ENCODE assay signal across 14 mouse cellular contexts in genomic region chr17:49172800-49173150, GRCm38 (mm10).
DNase-seq lines count a peak whose midpoint lies in the region; ATAC-seq lines count a peak whose summit lies in the region.
"Had no signal": no experiment of that assay in that cellular context is flagged by ENCODE, and none has a peak within 500 bp of the region (broad histone marks: within the 10 kb centered on the region; RNA-seq: fewer than 3 reads in every experiment).

No protein-coding gene starts in this region.

- H3K9ac ChIP-seq in hindbrain, embryonic 12.5 days = no peak overlapping the region
- no peak overlapping the region for H3K9ac ChIP-seq in hindbrain, embryonic 11.5 days (ENCODE audit: low read depth, low read length)
- H3K9ac ChIP-seq in embryonic facial prominence, embryonic 14.5 days (ENCODE audit: low read depth, low read length) = no peak overlapping the region
- H3K9ac ChIP-seq: heart, embryonic 12.5 days; lung, embryonic 15.5 days had no signal

- DNase-seq in hindbrain, embryonic 11.5 days (ENCODE audit: low spot score) = no peak
- no peak for DNase-seq in embryonic facial prominence, embryonic 14.5 days (ENCODE audit: low spot score)
- DNase-seq in thymus, postnatal 0 days (ENCODE audit: low spot score) = peak; percentile 27
- no peak for DNase-seq in cerebellum, adult 9-11 months
- DNase-seq in kidney, adult 8-10 months = no peak
- DNase-seq: adrenal gland, adult 2 months; cerebellum, postnatal 36 days; liver had no signal

- H3K9me3 ChIP-seq in hindbrain, embryonic 12.5 days (replicated peaks) = no peaks in the 10 kb centered on the region
- H3K9me3 ChIP-seq in hindbrain, embryonic 11.5 days (ENCODE audit: control insufficient read depth, low read length) = no peaks in the 10 kb centered on the region
- no peaks in the 10 kb centered on the region for H3K9me3 ChIP-seq in embryonic facial prominence, embryonic 14.5 days (ENCODE audit: control insufficient read depth, low read length)
- H3K9me3 ChIP-seq: heart, embryonic 12.5 days; intestine, embryonic 15.5 days; lung, embryonic 15.5 days had no signal

- peaks cover 25% of the 10 kb centered on the region for H3K27me3 ChIP-seq in hindbrain, embryonic 12.5 days
- H3K27me3 ChIP-seq in hindbrain, embryonic 11.5 days (ENCODE audit: control insufficient read depth, insufficient read depth, low read length) = 0 out of 2 replicates have a peak, but pooled peaks cover 2% of the 10 kb centered on the region
- H3K27me3 ChIP-seq in embryonic facial prominence, embryonic 14.5 days (replicated peaks; ENCODE audit: control insufficient read depth, insufficient read depth, low read length) = peaks cover 3% of the 10 kb centered on the region; the same call in 1 of the 2 replicates

- peaks cover 14% of the 10 kb centered on the region for H3K4me1 ChIP-seq in hindbrain, embryonic 12.5 days
- no peaks in the 10 kb centered on the region; the same call in 1 of the 2 replicates for H3K4me1 ChIP-seq in hindbrain, embryonic 11.5 days (replicated peaks; ENCODE audit: control insufficient read depth, insufficient read depth, low read length)
- H3K4me1 ChIP-seq in embryonic facial prominence, embryonic 14.5 days (ENCODE audit: control insufficient read depth, insufficient read depth, low read length) = peaks cover 7% of the 10 kb centered on the region; the same call in 1 of the 2 replicates

- ATAC-seq in hindbrain, embryonic 12.5 days (ENCODE audit: low FRiP score) = peak; percentile 19; the same call in 1 of the 2 replicates
- ATAC-seq in hindbrain, embryonic 11.5 days (ENCODE audit: low FRiP score) = no peak
- ATAC-seq in embryonic facial prominence, embryonic 14.5 days (ENCODE audit: low read depth) = 0 out of 2 replicates have a peak, but pooled peaks have one; percentile 41
- ATAC-seq in megakaryocyte progenitor cell, adult 5-6 weeks (replicated peaks; ENCODE audit: poor library complexity) = peak; percentile 35
- ATAC-seq in cerebellum, adult (ENCODE audit: insufficient number of reproducible peaks, low FRiP score, low TSS enrichment) = no peak
- ATAC-seq: intestine, embryonic 15.5 days had no signal

- H3K36me3 ChIP-seq in hindbrain, embryonic 12.5 days = no peaks in the 10 kb centered on the region
- no peaks in the 10 kb centered on the region for H3K36me3 ChIP-seq in hindbrain, embryonic 11.5 days (ENCODE audit: control insufficient read depth, insufficient read depth, low read length)
- no peaks in the 10 kb centered on the region for H3K36me3 ChIP-seq in embryonic facial prominence, embryonic 14.5 days (ENCODE audit: control insufficient read depth, insufficient read depth, low read length)
- H3K36me3 ChIP-seq: heart, embryonic 12.5 days; intestine, embryonic 15.5 days; lung, embryonic 15.5 days had no signal

- no peak overlapping the region for H3K4me3 ChIP-seq in hindbrain, embryonic 12.5 days
- no peak overlapping the region for H3K4me3 ChIP-seq in hindbrain, embryonic 11.5 days (ENCODE audit: low read depth, low read length)
- H3K4me3 ChIP-seq in embryonic facial prominence, embryonic 14.5 days (ENCODE audit: low read depth, low read length) = no peak overlapping the region
- H3K4me3 ChIP-seq: intestine, embryonic 15.5 days; lung, embryonic 15.5 days had no signal

- no peak overlapping the region for H3K4me2 ChIP-seq in hindbrain, embryonic 12.5 days (replicated peaks)
- H3K4me2 ChIP-seq in hindbrain, embryonic 11.5 days (replicated peaks; ENCODE audit: low read depth, low read length) = no peak overlapping the region
- 0 out of 2 replicates have a peak overlapping the region, but pooled peaks have one; percentile 71 for H3K4me2 ChIP-seq in embryonic facial prominence, embryonic 14.5 days (ENCODE audit: low read depth, low read length)

- no peak overlapping the region for H3K27ac ChIP-seq in hindbrain, embryonic 12.5 days
- no peak overlapping the region for H3K27ac ChIP-seq in hindbrain, embryonic 11.5 days (ENCODE audit: low read depth, low read length)
- no peak overlapping the region for H3K27ac ChIP-seq in embryonic facial prominence, embryonic 14.5 days (replicated peaks; ENCODE audit: low read depth, low read length)
- H3K27ac ChIP-seq: intestine, embryonic 15.5 days; lung, embryonic 15.5 days had no signal

- 55% methylated on average over 8 of the region's 8 CpGs for WGBS in hindbrain, embryonic 12.5 days
- 65% methylated on average over 8 of the region's 8 CpGs for WGBS in hindbrain, embryonic 11.5 days
- 49% methylated on average over 8 of the region's 8 CpGs for WGBS in embryonic facial prominence, embryonic 14.5 days

Comparison
In these comparisons a context has a peak if more than half of its experiments do, and no peak if none do; other contexts are left out.
1. ATAC-seq: peak in hindbrain, embryonic 12.5 days (single experiment), embryonic facial prominence, embryonic 14.5 days (single experiment) and megakaryocyte progenitor cell, adult 5-6 weeks (single experiment); none in hindbrain, embryonic 11.5 days (single experiment) and cerebellum, adult (single experiment).